Mouse (Mus musculus) forebrain, embryonic 16.5 days (tissue): ENCODE data around the gene Morn2. TPM values are rescaled to one million over a fixed set of nuclear protein-coding genes. Genes with fewer than 3 reads are reported as not detected.

Experiments
- ATAC-seq: fragments of 200-750 bp; cut with Nextera tagmentation; 2 replicates; pipeline ENCODE4 v1.8.0; 2017; ENCODE audit warnings: mild to moderate bottlenecking, moderate library complexity
- H3K27ac ChIP-seq: fragments of 300-500 bp; sonication (generic); 2 replicates; pipeline ENCODE4 v1.5.1; 2014; ENCODE audit warnings: low read length, control low read depth
- H3K27me3 ChIP-seq: fragments of 300-500 bp; sonication (generic); replicated peaks from 2 replicates; pipeline ENCODE4 v1.6.1; 2014; ENCODE audit warnings: low read length; ENCODE audit not compliant: control insufficient read depth, insufficient read depth
- H3K36me3 ChIP-seq: fragments of 300-500 bp; sonication (generic); 2 replicates; pipeline ENCODE4 v1.6.1; 2014; ENCODE audit not compliant: control insufficient read depth, insufficient read depth
- H3K4me1 ChIP-seq: fragments of 300-500 bp; sonication (generic); replicated peaks from 2 replicates; pipeline ENCODE4 v1.6.1; 2014; ENCODE audit warnings: low read length; ENCODE audit not compliant: control insufficient read depth, insufficient read depth
- H3K4me2 ChIP-seq: fragments of 300-500 bp; sonication (generic); 2 replicates; pipeline ENCODE4 v1.6.1; 2014; ENCODE audit warnings: mild to moderate bottlenecking, low read length, control low read depth
- H3K4me3 ChIP-seq: fragments of 300-500 bp; sonication (generic); replicated peaks from 2 replicates; pipeline ENCODE4 v1.5.1; 2014; ENCODE audit warnings: mild to moderate bottlenecking, low read length, control low read depth
- H3K9ac ChIP-seq: fragments of 300-500 bp; sonication (generic); replicated peaks from 2 replicates; pipeline ENCODE4 v1.6.1; 2014; ENCODE audit warnings: low read depth, low read length, control low read depth
- H3K9me3 ChIP-seq: fragments of 300-500 bp; sonication (generic); 2 replicates; pipeline ENCODE4 v1.6.1; 2016; ENCODE audit warnings: low read length; ENCODE audit not compliant: control insufficient read depth
- WGBS: fragments of 180-500 bp; shearing (Covaris S2); extraction: QIAGEN DNeasy Blood & Tissue Kit; methylation state at CpG from one replicate; pipeline ENCODE4 v1.1.7; 2014; 5-methylcytosine and 5-hydroxymethylcytosine counted together
- polyA plus RNA-seq: library from polyadenylated mRNA; unstranded; fragments of >200 nt; fragmentation: Nextera tagmentation; extraction: Ambion mirVana; gene quantifications from 2 replicates; pipeline ENCODE4 v1.2.1, GENCODE M21; 2015

Gene Morn2
- polyA plus RNA-seq, 1 experiment from 2014 or later: 40.8 TPM

DNA sequence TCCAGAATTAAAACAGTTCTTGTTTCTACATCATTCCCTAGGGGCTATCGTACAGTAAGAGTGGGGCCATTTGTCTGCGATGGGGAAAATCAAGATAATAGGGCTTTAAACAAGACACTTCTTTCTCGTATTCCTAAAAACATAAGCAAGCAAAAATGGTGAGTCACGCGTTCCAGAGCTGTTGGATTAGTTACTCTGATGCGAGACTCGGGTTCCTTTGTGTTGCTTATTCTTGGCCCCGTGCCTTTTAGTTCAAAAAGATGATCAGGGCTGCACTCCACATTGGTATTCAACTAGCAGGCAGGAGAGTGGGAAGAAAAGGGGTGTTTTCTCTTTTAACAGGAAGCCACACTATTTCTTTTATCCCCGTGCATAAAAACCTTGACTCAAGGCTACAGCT, 21.8 kb downstream of the Morn2 start:
- Histone ChIP-seq H3K4me1 (peaks cover 8% of the 10 kb centered on the region), H3K9me3 (no peaks in the 10 kb centered on the region), H3K36me3 (no peaks in the 10 kb centered on the region), H3K27me3 (no peaks in the 10 kb centered on the region), H3K27ac (no peak overlapping the region), H3K4me3 (no peak overlapping the region), H3K9ac (no peak overlapping the region), H3K4me2 (no peak overlapping the region)
- WGBS: 17% methylated on average over 9 of the region's 9 CpGs
- ATAC-seq: no peak

DNA sequence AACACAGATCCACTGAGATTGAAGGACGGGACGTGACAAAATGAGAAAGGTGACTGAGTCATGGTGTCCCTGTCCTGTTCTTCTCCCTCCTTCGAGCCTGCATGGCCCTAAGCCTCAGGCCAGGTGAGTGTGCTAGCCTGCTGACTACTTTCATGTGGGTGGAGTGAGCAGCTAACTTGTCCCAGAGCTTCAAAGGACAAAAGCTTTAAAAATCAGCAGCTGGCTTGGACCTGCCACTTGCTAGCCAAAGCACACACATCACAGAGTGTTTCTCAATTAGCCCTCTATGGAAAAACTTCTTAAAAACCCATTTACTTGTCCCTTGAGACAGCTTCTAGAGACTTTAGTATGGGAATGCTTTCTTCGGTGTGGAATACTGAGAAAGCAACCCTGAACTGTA, 22.4 kb downstream of the Morn2 start:
- no peak for ATAC-seq
- no peak overlapping the region for H3K4me3 ChIP-seq
- 81% methylated on average over 4 of the region's 4 CpGs for WGBS
- H3K9ac ChIP-seq: no peak overlapping the region
- no peaks in the 10 kb centered on the region for H3K9me3 ChIP-seq
- H3K4me1 ChIP-seq: peaks cover 8% of the 10 kb centered on the region
- no peaks in the 10 kb centered on the region for H3K36me3 ChIP-seq
- no peak overlapping the region for H3K27ac ChIP-seq
- no peak overlapping the region for H3K4me2 ChIP-seq
- H3K27me3 ChIP-seq: no peaks in the 10 kb centered on the region

DNA sequence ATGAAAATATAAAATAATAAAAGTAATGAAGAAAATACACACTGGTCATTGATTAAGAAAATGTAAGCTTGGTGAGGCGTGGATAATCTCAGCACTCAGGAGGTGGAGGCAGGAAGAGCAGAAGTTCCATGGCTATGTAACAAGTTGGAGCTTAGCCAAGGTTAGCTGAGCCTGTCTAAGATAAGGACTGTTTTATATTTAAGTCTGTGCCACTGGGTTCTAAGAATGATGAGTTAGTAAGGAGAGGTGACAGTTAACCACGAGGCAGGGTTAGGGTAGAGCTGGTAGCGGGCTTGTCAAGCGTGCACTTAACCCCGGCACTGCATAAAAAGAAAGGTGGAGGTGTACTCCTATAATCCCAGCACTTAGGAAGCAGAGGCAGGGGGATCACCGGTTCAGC, 32.2 kb downstream of the Morn2 start:
- H3K36me3 ChIP-seq: no peaks in the 10 kb centered on the region
- no peaks in the 10 kb centered on the region for H3K27me3 ChIP-seq
- H3K4me2 ChIP-seq: no peak overlapping the region
- no peak for ATAC-seq
- no peaks in the 10 kb centered on the region for H3K9me3 ChIP-seq
- no peak overlapping the region for H3K4me3 ChIP-seq
- H3K4me1 ChIP-seq: no peaks in the 10 kb centered on the region
- H3K9ac ChIP-seq: no peak overlapping the region
- 86% methylated on average over 6 of the region's 6 CpGs for WGBS
- H3K27ac ChIP-seq: no peak overlapping the region

DNA sequence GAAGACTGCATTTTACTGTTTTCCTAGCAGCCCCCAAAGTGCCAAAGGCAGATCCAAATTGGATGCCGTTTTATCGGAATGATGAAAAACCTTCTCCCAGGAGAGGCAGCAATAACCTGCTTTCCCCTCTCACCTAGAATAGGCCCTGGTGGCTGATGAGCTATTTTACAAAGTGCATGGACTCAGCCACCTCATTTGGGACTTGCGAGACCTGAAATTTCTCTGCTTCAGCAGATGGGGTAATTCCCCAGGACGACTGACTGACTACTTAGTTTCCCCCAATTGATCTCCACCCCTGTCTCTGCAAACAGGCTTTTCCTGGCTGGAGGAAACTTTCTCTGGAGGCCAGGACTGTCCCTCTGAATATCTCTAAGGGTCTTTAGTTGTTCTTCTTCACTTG, 33.0 kb downstream of the Morn2 start:
- WGBS: 83% methylated on average over 4 of the region's 4 CpGs
- H3K27me3 ChIP-seq: no peaks in the 10 kb centered on the region
- no peak for ATAC-seq
- no peaks in the 10 kb centered on the region for H3K36me3 ChIP-seq
- no peaks in the 10 kb centered on the region for H3K9me3 ChIP-seq
- no peak overlapping the region for H3K27ac ChIP-seq
- H3K4me1 ChIP-seq: no peaks in the 10 kb centered on the region
- no peak overlapping the region for H3K9ac ChIP-seq
- no peak overlapping the region for H3K4me2 ChIP-seq
- H3K4me3 ChIP-seq: no peak overlapping the region

DNA sequence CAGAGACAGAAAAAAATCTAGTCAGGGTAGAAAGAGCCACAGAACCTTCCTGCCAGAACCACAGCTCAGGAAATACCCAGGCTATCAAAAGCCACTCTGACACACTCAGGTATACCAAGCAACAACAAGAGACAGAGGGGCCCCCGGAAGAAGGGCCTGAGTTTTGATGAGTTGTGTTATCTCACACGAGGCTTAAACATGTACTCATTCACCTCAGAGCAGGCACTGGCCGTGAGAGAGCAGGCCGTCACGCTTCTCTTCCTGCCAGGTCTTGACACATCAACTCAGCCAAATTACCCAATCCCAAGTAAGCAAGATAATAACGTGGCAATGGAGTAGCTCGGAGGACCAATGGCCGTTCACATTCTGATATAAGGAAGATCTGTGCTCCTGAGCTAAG, 33.7 kb downstream of the Morn2 start:
- H3K9me3 ChIP-seq: no peaks in the 10 kb centered on the region
- H3K4me2 ChIP-seq: no peak overlapping the region
- ATAC-seq: no peak
- H3K27ac ChIP-seq: no peak overlapping the region
- no peaks in the 10 kb centered on the region for H3K27me3 ChIP-seq
- H3K4me3 ChIP-seq: no peak overlapping the region
- 76% methylated on average over 8 of the region's 8 CpGs for WGBS
- H3K36me3 ChIP-seq: no peaks in the 10 kb centered on the region
- no peaks in the 10 kb centered on the region for H3K4me1 ChIP-seq
- H3K9ac ChIP-seq: no peak overlapping the region

DNA sequence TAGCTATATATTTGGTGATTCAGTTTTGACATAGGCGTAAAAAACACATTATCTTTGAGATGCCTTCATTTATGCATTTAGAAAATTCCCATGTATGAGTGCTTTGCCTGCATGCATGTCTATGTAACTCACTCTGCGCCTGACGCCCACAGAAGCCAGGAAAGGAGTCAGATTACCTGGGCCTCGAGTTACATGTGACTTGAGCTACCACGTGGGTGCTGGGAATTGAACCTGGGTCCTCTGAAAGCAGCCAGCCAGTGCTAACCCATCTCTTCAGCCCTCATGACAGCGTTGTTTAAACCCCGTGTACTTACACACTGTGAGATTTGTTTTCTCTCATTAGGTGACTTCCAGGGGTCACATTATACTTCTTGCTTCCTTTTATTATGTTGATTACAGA, 34.5 kb downstream of the Morn2 start:
- 76% methylated on average over 7 of the region's 7 CpGs for WGBS

DNA sequence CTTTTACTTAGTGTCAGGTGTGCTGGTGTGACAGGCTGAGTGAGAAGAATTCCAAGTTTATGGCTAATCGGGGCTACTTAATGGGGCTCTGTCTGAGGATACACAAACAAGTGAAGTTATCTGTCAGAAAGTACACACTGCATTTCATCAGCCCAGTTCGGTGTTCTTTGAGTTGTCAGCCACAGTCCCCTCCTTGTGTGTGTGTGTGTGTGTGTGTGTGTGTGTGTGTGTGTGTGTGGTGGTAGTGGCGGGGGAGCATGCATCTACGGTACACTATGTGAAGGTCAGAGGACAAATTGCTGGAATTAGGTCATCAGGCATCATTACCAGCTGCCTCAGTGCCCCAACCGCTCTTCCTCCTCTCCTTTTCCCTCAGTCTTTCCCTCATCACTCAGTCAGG, 35.5 kb downstream of the Morn2 start:
- H3K4me2 ChIP-seq: no peak overlapping the region
- no peaks in the 10 kb centered on the region for H3K4me1 ChIP-seq
- ATAC-seq: no peak
- WGBS: 91% methylated on average over 5 of the region's 5 CpGs
- no peak overlapping the region for H3K4me3 ChIP-seq
- no peaks in the 10 kb centered on the region for H3K27me3 ChIP-seq
- H3K36me3 ChIP-seq: no peaks in the 10 kb centered on the region
- H3K9ac ChIP-seq: no peak overlapping the region
- no peak overlapping the region for H3K27ac ChIP-seq
- H3K9me3 ChIP-seq: no peaks in the 10 kb centered on the region

More for the DNA sequence above, 34.5 kb downstream of the Morn2 start:
- no peaks in the 10 kb centered on the region for H3K36me3 ChIP-seq
- H3K4me3 ChIP-seq: no peak overlapping the region
- no peak overlapping the region for H3K4me2 ChIP-seq
- ATAC-seq: no peak
- no peaks in the 10 kb centered on the region for H3K4me1 ChIP-seq
- no peaks in the 10 kb centered on the region for H3K27me3 ChIP-seq
- no peaks in the 10 kb centered on the region for H3K9me3 ChIP-seq
- no peak overlapping the region for H3K27ac ChIP-seq
- no peak overlapping the region for H3K9ac ChIP-seq

DNA sequence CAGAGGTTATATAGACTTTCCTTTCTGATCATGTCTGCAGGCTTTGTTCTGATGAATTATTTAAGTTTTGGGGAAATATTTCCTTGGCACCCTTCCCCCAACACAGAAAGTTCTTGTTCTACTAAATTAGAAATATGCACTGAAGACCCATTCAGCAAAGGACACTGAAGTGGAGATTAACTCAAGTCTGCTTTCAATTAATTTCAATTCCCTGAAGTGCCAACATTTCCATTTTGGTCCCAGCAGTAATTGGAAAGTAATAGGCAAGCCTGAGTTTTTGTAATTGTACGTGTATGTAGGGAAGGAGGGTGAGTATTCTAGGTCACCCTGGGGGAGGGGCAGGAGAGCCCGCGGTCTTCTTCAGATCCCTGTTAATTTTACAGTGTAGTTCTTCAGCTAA, 36.4 kb downstream of the Morn2 start:
- ATAC-seq: no peak
- no peaks in the 10 kb centered on the region for H3K27me3 ChIP-seq
- no peak overlapping the region for H3K27ac ChIP-seq
- H3K4me2 ChIP-seq: no peak overlapping the region
- H3K9ac ChIP-seq: no peak overlapping the region
- H3K4me1 ChIP-seq: no peaks in the 10 kb centered on the region
- H3K4me3 ChIP-seq: no peak overlapping the region
- no peaks in the 10 kb centered on the region for H3K9me3 ChIP-seq
- WGBS: 69% methylated on average over 3 of the region's 3 CpGs
- no peaks in the 10 kb centered on the region for H3K36me3 ChIP-seq

DNA sequence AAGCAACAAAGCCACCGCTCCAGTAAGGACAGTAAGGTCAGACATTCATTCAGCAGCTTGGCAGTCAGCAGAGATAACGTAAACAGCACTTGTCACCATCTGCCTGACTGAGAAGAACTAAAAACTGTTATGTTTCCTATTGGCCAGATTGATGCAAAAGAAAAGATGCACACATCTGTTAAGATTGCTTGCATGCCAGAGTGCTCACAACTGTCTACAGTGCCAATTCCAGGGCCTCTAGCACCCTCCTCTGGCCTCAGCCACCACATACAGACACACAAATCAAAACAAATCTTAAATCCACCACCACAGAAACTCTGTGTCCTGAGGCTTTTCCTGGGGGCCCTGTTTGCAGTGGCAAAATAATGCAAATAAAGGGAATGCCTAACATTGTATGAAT, 42.4 kb downstream of the Morn2 start:
- no peak overlapping the region for H3K4me2 ChIP-seq
- H3K27me3 ChIP-seq: no peaks in the 10 kb centered on the region
- no peaks in the 10 kb centered on the region for H3K4me1 ChIP-seq
- no peak for ATAC-seq
- no peak overlapping the region for H3K4me3 ChIP-seq
- no peaks in the 10 kb centered on the region for H3K9me3 ChIP-seq
- H3K9ac ChIP-seq: no peak overlapping the region
- no peak overlapping the region for H3K27ac ChIP-seq
- H3K36me3 ChIP-seq: no peaks in the 10 kb centered on the region
- 64% methylated on average over 2 of the region's 2 CpGs for WGBS

DNA sequence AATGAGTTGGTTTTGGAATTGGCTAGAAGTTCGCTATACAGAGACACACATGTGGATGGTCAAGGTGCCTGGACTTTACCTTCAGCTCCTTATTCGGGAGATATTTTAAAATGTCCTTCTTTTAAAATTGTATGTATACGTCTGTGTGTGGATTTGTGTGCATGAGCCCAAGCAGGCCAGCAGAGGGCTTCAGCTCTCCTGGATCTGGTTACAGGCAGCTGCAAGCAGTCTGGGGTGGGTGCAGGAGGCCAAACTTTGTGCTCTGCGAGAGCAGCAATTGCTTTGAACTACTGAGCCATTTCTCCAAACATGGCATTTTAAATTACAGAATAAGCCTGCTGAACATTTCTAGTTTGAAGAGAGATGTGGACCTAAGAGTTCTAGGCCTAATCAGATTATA, 55.3 kb downstream of the Morn2 start:
- Histone ChIP-seq H3K4me2 (no peak overlapping the region), H3K4me1 (no peaks in the 10 kb centered on the region), H3K27ac (no peak overlapping the region), H3K9ac (no peak overlapping the region), H3K27me3 (no peaks in the 10 kb centered on the region), H3K4me3 (no peak overlapping the region), H3K36me3 (no peaks in the 10 kb centered on the region), H3K9me3 (no peaks in the 10 kb centered on the region)
- no peak for ATAC-seq
- WGBS: 84% methylated on average over 4 of the region's 4 CpGs
